Mouse (Mus musculus) kidney, postnatal 10 days (tissue): Measurements from ENCODE around the gene Ntng1.

ENCODE experiments used
- DNase-seq: peaks from one replicate; pipeline ENCODE4 v3.0.0; 2021; ENCODE audit warnings: mixed read lengths

Ntng1 gene

DNA sequence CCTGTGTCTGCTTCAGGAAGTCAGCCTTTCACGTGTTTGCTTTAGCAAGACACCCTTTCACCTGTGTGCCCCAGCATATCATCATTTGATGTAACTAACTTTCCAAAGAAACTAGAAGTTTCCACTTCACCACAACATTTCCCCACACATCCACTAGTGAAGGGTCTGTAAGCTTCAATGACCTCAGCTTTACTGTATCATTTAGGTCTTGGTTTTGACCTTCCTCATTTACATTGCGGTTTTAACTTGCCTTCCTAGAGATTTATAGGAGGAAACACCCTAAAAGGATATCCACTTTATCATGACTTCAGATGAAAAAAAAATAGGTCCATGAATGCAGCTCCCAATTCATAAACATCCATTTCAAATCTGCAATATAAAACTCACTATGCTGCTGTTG, 89.7 kb downstream of the Ntng1 start:
- DNase-seq, result no peak

GRCm38 (mm10) chr3:110048152-110048551, 95.7 kb downstream of the Ntng1 start:
- no peak for DNase-seq

GRCm38 (mm10) chr3:110046750-110047149, 97.1 kb downstream of the Ntng1 start:
- no peak for DNase-seq

- no peak for DNase-seq
These were observed 99.6 kb downstream of the Ntng1 start for GRCm38 (mm10) chr3:110044209-110044608.

DNA sequence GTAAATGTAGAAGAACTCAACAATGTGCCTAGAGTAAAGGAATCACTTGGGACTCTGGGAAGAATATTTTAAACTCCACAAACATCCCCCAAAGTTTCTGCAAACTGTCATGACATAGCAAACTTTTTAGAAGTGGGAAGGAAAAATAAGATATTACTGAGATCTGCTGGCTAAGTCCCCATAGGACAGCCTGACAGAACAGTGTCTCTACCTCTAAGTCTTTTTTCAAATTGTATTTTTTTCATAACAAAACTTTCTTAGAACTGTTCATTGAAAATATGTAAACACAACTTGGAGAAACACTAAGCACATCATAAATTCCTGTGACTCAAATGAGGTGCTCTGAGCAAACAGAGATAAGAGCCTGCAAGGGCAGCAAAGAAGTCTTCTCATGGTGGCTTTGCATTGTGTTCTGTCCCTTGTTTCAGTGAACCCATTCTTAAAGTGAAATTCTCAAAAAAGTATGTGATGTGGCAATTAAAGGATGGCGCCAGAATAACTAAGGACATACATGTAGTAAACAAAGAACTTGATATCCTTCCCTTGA, 100.1 kb downstream of the Ntng1 start:
- no peak for DNase-seq

DNA sequence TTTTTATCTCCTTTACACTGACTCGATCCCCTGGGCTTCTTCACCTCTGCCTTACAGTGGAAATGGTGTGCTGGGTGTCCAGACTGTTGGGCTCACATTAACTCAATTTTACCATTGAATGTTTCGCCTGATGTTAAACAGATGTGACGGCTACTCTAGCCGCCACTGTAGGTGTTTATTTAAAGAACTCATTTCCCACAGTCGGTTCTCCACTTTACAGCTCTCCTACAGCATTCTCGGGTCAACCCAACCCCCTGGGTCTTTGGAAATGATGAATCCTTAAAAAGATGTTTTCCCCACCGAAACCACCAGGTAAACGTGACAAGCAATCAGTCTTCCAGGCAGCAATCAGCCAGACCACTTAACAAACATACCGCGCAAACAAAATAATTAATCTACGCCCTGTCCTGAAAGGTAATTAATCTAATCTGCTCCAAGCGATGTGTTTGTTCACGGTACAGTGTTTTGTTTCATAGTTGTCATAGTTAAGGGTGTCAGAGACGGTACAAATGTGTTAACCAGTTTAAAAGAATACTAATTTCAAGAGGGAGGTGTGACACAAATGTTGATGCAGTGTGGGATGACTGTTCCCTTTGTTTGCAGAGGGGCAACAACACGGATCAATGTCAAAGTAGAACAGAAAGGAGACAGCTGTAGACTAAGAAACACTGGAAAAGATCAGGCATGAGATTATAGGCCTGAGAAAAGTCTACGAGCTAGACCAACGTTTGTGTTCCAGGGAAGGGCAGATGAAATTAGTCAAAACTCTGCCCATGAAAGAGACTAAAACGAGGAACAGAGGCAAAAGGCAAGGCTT, 120.8 kb downstream of the Ntng1 start:
- DNase-seq, result no peak

- no peak for DNase-seq
These were observed 132.8 kb downstream of the Ntng1 start for GRCm38 (mm10) chr3:110010870-110011626.

DNA sequence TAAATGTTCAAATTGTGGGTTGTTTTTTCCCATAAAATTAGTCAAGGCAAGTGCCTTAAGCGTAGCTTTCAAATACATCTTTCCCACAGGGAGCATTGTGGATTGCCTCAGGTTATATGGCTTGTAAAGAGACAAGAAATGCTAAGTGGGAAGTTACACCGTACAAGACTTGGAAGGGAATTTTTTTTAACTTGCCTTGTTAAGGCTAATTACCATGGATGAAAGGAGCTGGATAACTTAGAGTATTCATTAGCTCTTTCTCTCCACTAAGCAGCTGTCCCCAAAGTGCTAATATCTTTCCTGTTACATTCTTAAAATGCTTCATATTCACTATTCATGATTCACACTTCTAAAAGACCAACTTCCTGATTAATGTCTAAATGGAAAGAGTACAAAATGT, 133.4 kb downstream of the Ntng1 start:
- no peak for DNase-seq

DNA sequence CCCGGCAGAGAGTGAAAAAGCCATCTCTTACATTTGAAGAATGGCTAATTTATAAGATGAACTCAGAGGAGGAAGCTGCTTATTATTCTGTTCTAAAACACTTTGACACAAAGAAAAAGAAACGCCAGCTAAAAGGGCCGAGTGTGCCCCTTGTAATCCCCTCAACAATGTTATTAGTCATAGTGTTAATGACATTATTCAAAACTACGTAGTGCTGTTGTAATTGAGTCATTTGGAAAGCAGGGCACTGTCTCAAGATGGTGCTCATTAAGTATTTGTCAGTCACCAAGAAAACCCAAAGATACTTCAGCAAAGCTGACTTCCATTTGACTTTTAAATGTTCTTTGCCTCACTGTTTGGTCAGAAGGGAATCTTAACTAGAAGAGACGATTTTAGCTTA, 143.5 kb downstream of the Ntng1 start:
- no peak for DNase-seq

- DNase-seq, result no peak
These were observed 148.2 kb downstream of the Ntng1 start for GRCm38 (mm10) chr3:109995663-109996024.

GRCm38 (mm10) chr3:109994978-109995662, 148.7 kb downstream of the Ntng1 start:
- DNase-seq, result no peak

DNA sequence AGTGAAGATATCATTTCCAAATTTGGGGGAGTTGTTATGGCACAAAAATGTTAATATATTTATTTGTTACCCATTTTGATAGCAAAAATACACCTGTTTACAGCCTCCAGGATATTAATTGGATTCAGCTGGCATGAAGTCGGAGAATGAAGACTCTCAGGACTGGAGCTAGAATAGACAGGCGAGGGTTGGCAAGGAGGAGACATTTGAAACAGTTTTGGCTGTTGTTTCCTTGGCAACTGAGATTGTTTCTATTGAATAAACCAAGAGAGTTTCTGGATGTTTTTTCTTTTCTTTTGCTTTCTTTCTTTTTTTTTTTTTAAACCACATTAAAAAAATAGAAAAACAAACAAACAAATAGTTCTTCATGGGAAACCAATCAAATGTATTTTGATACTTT, 159.7 kb downstream of the Ntng1 start:
- DNase-seq, result no peak

GRCm38 (mm10) chr3:109977614-109978013, 166.2 kb downstream of the Ntng1 start:
- peak; percentile 6 for DNase-seq

DNA sequence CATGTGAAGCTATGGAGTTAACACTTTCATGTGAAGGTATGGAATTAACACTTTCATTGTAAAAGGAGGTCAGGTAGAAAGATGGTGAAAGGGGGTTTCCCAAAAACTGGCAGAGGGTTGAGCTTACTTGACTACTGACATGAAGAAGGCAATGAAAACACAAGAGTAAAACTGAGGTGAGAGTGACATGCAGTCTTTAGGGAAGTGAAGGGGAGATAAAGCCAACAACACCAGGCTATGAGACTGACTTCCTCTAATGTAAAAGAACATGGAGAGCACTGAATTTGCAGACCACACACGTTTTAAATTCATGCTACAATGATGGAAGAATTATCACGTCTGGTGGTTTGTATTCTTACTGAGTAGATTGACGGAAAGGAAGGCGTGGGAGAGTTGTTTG, 168.7 kb downstream of the Ntng1 start:
- DNase-seq, result no peak

DNA sequence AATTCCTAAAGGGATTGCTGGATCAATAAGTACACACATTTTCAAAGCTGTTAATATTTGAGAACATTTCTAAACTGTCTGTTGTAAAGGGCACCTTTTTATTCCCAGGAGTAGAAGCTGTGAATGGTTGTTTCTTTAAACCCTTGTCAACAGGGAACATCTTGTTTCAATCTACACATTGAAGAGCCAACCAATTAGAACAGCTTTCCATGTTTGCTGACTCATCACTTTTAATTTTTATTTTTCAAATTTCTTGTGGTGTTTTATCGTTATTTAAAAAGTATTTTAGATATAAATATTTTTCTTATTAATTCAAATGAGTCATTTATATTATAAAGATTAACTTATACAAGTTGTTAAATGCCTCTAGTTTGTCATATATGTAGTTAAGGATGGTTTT, 172.3 kb downstream of the Ntng1 start:
- no peak for DNase-seq

DNA sequence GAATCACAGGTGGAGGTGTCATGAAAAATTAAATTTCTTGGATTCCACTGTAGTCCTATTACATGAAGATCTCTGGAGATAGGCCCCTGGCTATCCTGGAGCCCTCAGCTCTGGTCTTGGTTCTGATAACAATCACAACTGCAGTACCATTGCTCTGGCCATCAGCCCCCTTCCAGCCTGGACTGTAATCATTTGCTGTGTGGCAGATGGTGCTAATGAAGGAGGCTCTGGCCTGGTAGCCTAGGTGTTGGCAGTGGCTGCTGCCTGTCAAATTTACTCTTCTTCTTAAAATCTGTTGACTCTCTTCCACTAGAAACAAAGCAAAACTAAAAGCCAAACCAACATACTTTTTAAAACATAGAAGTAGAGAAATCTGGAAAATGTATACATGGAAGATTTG, 173.6 kb downstream of the Ntng1 start:
- no peak for DNase-seq

GRCm38 (mm10) chr3:109962631-109963030, 181.2 kb downstream of the Ntng1 start:
- DNase-seq, result no peak

GRCm38 (mm10) chr3:109942960-109943359, 200.9 kb downstream of the Ntng1 start:
- no peak for DNase-seq

GRCm38 (mm10) chr3:109937634-109938033, 206.2 kb downstream of the Ntng1 start:
- no peak for DNase-seq

DNA sequence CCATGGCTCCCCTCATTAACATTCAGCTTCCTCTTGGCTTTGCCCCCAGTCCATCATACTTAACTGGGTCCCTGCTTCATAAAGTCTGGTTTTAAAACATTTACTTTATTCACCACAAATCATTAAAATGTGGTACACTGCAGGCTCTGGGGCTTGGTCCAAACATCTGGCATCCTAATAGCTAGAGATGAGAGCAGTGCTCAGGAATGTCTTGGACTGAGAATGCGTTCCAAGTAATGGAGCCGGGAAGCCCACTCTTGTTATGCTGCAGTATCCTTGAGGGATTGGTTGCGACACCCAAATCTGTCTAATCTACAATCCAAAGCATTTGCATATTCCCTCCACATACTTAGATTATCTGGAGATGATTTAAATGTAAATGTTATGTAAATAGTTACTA, 207.5 kb downstream of the Ntng1 start:
- peak; percentile 10 for DNase-seq

GRCm38 (mm10) chr3:109932261-109932660, 211.6 kb downstream of the Ntng1 start:
- DNase-seq, result no peak

- DNase-seq, result no peak
These were observed 212.8 kb downstream of the Ntng1 start for GRCm38 (mm10) chr3:109931021-109931420.

- DNase-seq, result no peak
These were observed 220.0 kb downstream of the Ntng1 start for GRCm38 (mm10) chr3:109923788-109924187.
